Mouse (Mus musculus): ENCODE data around the gene Dnah17.
A peak's percentile ranks its signal among the peaks of the same experiment; 100 is the strongest.

Gene Dnah17

DNA sequence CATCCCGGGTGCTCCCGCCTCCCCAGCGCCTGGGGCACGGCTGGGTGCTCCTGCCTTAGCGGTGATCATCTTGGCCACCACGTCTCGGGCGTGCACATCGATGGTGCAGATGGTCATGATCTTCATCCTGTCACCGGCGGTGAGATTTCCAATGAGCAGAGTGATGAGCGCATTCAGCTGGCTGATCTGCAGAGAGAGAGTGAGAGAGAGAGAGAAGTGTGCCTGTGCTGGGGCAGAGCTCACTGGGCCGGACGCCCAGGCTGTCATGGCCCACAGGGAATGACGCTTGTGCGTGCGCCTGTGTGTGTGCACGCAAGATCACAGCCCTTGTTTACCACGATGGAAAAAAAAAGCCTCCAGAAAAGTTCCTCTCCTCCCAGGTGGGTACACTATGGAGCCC, 41.5 kb downstream of the Dnah17 start:
- DNase-seq (ENCODE audit: low spot score in 2 of 2), result no peak

DNA sequence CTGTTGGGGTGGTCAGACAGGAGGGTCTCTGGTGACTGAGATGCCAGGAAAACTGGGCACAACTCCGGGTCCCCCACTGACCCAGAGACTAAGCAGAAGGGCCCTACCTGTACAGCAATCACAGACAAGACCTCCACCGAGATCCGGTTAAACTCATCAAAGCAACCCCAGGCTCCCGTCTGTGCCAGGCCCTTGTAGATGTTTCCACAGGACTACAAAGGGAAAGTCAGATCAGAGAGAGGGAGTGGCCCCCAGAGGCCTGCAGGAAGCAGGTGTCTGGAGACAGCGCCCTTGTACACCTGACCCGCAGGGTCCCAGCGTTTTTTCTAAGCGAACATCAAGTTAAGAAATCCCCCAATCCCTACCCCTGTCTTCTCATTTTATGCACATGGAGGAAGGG, 44.5 kb downstream of the Dnah17 start:
- DNase-seq (ENCODE audit: low spot score in 2 of 2), result no peak

DNA sequence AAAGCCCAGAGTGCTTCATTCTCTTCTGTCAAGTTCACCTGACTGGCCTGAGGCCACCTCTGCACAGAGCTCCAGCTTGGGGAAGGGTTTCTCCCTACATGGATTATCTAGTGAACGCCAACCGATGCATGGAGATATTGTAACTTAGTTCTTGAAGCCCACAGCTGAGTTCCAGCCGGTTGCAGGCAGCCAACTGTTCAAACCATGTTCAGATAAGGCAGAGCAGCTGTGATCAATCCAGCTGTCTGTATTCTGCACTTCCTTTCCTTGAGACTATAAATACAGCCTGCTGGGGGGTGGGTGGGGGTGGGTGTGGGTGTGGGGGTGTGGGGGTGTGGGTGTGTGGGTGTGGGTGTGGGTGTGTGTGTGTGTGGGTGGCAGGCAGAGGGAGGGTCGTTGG, 45.3 kb downstream of the Dnah17 start:
- no peak for DNase-seq (ENCODE audit: low spot score in 2 of 2)

DNA sequence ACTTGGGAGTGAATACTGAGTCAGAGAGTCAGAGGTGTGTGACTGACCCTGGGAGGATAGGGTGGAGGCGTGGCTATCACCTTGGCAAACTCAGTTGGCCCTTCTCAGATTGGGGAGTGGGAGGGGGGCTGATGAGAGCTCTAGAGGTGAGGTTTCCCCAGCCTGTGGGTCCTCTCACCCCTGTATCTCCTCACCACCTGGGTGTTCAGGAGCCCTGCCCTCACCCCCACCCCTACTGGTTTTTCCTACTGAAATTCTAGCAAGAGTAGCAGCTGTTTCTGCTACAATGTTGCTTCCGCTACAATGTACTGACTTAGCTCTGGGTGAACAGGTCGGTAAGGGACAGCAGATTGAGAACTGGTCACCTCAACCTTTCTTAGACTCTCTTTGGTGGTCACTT, 46.2 kb downstream of the Dnah17 start:
- DNase-seq (ENCODE audit: low spot score in 2 of 2), result no peak

DNA sequence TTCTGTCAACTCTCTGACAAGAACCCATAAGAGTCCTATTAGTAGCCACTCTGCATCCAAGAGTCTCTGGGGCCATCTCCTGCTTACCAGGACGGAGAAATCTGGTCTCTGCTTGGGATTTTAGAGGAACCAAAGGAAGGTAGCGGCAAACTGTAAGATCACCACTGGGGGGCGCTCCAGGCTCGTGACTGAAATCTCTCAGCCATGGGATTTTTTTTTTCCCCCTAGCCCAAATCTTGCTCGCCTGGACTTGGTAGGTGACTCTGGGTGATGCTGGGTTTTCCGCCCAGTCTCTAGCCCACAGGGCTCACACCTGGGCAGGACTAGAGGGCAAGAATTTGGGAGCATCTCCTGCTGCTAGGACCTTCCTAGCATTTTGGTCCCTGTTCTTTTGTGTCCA, 46.6 kb downstream of the Dnah17 start:
- DNase-seq (ENCODE audit: low spot score in 2 of 2), result peak; percentile 29 to 45

DNA sequence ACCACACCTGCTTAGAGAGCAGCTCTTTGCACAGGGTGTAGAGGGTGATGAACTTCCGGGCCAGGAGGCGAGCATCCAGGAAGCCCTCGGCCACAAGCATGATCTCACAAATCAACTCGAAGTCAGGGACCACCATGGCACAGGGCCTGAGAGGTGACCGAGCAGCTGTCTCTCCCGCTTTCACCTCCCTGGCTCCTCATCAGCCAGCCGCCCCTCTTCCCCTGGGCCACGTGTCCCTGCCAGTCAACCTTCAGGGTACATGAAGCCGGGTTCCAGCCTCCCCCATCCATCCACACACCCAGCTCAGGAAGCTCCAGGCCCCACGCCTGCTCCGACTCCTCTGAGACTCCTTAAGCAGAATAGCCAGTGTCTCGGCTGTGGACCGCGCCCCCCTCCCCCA, 48.1 kb downstream of the Dnah17 start:
- DNase-seq (ENCODE audit: low spot score in 2 of 2), result no peak

DNA sequence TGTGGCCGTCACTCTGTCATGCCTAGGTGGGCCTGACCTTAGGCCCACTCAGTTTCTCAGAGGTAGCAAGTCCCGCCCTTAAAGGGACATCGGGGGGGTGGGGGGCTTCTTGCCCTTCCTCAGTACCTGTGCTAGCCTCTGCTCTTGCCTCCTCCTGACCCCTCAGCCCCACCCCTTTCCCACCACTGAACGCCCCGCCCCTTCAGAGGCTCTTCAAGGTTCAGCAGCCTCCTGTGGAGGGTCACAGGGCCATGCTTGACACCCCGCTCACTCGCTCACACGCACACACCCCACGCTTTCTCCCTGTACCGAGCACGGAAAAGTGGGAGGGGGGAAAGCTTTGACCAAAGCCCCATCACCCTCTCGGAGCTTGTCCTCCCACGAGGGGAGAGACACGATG, 50.7 kb downstream of the Dnah17 start:
- DNase-seq (ENCODE audit: low spot score in 2 of 2), result no peak

DNA sequence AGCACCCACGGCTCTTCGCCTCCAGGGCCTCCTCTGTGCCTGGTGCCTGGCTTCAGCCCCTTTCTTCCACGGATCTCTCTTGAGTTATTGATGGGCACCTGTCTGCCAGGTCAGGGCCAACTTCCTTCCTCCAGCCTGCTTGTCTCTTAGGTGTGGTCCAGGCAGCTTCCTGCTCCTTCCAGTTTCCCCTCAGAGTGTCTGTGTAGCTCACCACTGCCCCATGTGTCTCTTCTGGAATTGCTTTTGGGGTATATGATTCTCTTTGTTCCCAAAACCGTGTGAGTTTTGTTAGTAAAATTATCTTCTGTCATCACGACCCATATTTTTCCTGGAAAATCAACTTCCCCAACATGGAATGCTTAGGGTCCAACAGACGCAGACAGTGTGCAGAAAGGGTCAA, 53.5 kb downstream of the Dnah17 start:
- no peak for DNase-seq (ENCODE audit: low spot score in 2 of 2)

DNA sequence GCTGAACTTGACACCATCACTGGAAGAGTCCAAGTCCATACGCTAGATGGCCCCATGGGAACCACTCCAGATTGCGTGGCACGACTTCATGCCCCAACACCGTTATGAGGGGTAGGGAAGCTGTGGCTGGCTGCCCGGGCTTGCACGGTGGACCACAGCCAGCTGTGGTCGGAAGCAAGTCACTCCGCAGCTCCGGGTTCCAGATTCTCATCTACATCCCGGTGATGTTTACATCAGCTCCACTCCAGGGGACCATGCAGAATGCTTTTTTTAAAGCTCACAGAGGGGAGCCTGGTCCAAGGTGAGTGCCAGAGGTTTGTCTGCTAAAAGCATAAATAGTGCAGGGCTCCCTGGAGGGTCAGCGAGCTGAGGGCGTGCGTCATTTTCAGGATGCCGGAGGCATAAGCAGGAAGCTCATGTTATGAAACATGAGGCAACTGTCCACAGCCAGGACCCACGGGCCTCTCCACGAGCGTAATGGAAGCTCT, 55.4 kb downstream of the Dnah17 start:
- DNase-seq (ENCODE audit: low spot score in 2 of 2), result no peak

DNA sequence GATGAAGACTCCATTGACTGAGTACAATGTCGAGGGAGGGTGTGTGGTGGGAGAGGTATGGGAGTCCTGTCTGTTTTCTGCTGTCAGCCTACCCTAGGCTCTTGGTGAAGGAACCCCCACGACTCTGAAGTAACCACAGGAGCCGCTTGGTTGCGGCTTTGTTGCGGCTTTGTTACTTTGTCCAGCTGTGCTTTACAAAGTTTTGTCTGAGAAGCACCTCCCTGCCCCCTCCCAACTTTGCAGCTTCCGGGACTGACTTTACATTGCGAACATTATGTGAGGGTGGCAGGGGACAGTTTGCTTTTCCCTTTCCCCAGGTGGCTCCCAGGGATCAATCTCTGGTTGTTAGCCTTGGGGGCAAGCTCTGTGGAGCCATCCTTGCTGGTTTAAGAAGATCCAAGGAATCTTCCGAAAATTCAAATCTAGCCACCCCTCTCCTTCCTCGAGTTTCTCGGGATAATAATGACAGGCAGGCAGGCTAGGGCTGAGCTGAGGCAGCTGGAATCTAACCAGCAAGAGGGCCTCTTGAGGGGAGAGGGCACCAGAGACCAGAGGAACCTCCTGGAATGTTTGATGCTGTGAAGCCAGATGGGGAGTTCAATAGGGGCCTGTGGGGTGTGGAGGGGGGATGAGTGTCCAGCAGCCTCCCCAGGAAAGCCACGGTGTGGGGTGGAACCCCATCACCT, 59.1 kb downstream of the Dnah17 start:
- no peak for DNase-seq (ENCODE audit: low spot score in 2 of 2)

DNA sequence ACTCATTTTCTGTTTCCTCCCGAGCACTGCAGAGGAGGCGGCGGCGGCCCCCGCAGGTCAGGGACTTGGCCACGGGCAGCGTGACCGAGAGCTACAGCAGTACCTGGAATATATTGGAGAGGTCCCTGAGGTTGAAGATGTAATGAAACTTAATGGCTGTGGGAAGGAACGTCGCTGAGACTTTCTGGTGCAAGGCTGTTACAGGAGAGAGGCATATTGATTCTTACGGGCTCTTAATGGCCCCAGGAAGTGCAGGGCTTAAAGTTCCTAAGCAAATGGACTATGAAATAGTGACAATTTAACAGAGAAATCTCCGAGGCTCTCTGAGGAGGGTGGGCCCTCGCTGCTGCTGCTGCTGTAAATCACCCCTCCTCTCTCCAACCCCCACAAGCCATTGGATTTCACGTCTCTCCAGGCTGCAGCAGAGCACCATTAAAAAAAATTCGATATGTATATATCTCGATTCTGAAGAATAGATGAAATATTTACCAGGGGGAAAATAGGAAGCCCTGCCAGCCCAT, 61.6 kb downstream of the Dnah17 start:
- no peak for DNase-seq (ENCODE audit: low spot score in 2 of 2)

DNA sequence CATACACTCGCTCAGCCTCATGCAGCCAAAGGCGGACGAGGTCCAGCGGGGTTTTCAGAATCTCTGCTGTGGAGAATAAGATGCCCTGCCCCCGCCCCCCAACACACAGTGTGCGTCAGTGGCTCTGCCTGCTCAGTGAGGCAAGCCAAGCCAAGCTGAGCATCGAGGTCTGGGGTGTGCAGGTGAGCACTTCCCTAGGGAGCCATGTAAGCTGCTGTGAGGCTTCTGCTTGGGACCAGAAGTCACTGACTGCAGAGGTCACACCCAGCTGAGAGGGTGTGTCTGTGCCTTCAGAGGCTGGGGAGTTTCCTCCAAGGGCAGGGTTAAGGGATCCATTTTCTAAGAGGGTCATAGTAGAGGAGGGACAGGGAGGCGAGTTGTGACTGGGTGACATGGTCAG, 62.8 kb downstream of the Dnah17 start:
- peak in 1 of 2 experiments; percentile 6 for DNase-seq (ENCODE audit: low spot score in 2 of 2)

DNA sequence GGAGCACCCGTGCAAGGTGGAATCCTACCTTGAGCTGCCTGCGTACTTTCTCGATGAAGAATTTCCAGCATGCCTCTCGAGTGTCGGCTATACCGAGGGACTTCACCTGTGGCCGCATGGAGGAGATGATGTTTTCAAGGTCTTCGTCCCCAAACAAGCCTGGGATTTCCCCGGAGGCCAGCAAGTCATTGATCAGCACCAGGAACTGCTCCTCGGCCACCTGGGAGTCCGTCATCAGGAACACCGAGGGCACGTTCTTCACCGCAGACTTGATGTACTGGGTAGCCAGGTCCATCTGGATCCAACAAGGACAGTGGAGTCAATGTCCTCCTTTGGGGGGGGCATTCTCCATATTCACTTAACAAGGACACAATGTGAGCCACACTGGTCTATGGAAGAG, 70.4 kb downstream of the Dnah17 start:
- DNase-seq (ENCODE audit: low spot score in 2 of 2), result no peak

DNA sequence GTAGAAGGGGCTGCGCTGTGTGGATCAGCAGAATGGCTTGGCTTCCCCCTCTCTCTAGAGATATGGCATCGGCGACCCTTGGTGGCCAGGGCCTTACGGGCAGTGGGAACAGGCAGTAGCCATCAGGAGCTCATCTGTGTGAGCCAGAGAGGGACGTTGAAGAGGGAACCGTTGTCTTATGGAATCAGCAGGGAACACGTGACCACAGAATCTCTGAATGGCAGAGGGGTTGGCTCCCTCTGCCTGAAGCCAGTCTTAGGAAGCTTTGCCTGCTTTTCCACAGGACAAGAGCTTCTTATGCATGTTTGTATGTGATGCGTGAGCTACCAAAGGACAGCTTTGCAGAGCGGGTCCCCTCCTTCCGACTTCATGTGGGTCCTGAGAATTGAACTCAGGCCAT, 71.6 kb downstream of the Dnah17 start:
- no peak for DNase-seq (ENCODE audit: low spot score in 2 of 2)

DNA sequence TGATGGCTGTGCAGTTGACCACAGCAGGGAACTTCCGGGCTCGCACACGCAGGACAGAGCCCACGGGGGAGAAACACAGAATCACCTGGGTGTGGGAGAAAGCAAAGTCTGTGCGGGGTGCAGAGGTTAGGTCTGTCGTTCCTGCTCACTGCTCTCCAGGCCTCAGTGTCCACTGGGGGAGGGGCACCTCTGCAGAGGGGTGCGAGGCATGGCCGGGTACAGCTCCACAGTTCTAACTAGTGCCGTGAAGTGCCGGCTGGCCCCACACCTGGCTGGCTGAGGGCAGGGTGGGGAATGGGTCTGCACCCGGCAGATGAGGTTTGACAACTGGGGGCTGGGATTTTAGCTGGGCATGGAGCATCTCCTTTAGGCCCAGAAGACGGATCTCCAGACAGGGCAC, 72.1 kb downstream of the Dnah17 start:
- DNase-seq (ENCODE audit: low spot score in 2 of 2), result no peak

DNA sequence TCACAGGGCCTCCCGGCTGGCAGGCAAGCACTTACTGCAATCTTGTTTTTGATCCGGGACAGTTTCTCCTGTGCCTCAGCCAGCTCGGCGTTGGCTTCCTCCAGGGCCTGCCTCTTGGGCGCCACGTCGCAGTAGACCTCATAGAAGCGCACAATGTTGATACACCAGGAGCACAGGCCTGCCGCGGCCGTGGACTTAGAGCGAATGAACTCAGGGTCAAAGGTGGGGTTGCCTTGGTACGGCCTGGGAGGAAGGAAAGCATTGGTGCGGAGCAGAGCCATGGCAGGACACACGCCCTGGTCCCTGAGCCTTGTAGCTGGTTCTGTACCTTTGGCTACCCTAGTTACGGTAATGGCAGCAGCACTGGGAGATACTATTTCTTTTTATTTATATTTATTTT, 80.3 kb downstream of the Dnah17 start:
- DNase-seq (ENCODE audit: low spot score in 2 of 2), result no peak

DNA sequence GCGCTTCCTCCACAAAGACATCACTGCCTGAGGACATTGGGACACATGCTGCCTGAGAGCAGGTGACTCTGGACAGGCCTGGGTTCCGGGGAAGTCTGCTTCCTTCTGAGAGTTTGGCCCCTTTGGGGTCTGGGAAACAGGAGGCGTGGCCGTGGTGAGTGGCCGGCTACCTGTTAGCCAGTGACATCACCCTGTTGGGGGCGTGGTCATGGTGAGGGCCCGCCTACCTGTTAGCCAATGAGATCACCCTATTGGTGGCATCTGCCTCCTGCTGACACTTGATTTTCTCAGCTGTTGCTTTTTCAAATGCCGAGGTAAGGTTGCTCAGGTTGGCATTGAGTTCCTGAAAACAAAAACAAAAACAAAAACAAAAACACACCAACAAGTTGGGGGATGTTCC, 80.8 kb downstream of the Dnah17 start:
- no peak for DNase-seq (ENCODE audit: low spot score in 2 of 2)

DNA sequence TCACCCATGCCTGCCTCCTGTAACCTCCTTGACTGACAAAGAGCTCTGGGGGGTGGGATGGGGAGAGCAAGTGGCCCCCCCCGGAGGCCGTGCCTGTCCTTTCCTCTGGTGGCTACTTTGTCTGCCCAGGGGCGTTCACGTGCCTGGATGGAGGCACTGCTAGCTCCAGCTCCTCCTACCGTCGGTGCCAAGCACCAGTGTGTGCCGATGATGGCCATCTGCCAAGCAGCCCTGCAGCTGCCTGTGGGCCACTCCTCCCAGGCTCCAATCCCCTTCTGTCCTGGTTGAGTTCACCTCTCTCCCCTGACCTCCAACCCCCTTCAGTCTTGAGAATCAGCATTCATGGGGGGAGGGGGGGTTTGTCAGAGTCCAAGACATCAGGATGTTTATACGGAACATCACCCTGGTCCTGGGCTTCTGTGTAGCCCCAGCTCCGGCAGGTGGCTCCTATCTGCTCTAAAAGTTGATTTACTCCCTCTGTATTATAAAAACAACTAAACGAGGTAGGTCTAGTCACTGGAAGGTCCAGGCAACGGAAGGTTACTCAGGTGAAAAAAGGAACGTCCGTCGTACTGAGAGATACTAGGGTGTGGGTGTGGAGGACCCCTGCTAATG, 87.0 kb downstream of the Dnah17 start:
- DNase-seq (ENCODE audit: low spot score in 2 of 2), result no peak

DNA sequence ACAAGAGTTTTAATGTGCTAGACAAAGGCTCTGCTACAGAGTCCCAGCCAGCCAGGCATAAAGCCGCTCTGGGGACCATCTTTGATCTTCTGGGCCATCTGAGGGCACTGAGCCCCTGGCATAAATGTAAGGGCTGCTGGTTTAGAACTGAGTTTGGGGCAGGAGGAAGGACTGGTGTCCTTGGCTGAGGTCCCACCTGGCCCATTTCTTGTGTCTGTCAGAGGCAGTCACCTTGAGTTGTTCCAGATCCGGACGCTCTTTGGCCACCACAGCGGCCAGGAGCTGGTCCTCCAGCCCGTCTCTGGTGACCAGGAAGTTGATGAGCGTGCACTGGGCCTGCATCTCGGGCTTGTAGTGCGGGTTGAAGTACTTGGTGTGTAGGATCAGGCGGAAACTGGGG, 87.6 kb downstream of the Dnah17 start:
- no peak for DNase-seq (ENCODE audit: low spot score in 2 of 2)

DNA sequence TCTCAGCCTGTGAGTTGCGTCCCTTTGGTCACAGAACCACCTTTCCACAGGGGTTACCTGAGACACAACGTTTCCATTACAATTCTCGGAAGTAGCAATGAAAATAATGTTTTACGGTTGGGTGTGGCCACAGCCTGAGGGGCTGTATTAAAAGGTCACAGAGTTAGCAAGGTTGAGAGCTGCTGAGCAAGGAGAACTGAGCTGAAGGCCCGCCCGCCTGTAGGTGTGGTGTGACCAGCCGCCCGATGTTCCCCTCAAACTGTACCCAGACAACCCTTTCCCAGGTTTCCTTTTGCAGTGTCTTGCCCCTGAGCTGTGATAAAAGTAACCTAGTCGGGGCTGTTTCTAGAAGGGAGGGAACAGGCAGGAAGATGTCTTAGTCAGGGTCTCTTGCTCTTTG, 95.4 kb downstream of the Dnah17 start:
- DNase-seq (ENCODE audit: low spot score in 2 of 2), result no peak

DNA sequence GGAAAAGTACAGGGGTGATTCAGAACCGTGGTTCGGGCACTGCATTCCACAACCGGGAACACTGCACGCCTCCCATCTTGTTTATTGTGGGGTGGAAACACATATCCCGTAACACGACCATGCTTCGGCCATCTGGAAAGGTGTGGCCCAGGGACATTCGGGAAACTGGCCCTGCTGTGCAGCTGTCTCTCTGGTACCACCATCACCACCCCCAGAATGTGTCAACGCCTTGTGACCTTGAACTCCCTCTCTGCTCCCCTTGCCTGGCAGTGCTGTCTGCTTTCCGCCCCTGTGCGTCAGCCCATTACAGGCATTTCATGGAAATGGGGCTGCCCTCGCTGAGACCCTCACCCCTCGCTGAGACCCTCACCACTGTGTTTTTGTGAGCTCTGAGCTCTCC, 96.0 kb downstream of the Dnah17 start:
- DNase-seq (ENCODE audit: low spot score in 2 of 2), result no peak

DNA sequence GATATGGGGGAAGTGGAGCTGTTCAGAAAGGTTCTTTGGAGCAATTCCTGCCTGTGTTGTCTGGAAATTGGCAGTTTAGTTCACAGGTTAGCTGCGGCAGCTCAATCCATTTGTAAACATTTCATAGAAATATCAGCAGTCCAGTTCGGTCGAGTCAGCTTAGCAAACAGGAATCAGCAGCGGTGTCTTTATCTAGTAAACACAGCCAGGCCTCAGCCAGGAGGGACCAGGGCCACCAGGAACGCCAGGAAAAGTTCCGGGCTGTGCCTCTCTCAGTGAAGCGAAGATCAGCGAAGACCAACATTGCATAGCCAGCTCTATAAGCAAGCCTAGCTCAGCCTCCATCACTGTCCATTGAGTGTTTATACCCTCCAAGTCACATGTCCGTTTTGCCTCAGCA, 99.3 kb downstream of the Dnah17 start:
- no peak for DNase-seq (ENCODE audit: low spot score in 2 of 2)

DNA sequence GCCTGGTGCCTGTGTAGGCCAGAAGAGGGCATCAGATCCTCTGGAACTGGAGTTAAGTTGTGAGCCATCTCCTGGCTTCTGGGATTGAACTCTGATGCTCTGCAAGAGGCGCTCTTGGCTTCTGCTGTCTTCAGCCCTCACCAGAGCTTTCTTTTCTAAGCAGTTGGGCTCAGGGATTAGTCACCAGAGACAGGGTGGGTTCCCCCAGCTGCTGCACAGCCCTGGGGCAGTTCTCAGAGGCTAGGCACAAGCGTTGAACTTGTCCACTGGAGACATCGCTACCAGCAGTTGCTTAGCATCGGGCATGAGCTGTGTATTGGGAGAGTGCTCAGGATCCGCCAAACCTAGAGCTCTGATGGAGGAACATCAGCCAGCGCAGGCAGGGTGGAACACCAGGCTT, 101.3 kb downstream of the Dnah17 start:
- no peak for DNase-seq (ENCODE audit: low spot score in 2 of 2)

DNA sequence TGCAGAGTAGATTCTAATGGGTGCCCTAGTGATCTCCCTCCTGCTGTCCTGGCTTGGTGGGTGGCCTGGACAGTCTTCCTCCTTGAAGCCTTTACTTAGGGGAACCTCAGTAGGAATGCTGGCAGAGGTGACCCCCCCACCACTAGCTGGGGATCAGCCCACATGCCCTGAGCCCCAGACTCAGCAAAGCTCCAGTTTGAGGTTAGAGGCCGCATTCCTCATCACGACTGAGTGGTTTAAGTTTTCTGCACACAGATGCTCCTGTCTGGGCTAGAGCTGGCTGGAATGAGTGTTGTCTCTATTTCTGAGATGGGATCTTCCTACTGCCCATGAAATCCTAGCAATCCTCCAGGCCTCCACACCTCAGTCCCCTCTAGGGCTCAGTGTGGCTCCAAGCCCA, 106.3 kb downstream of the Dnah17 start:
- no peak for DNase-seq (ENCODE audit: low spot score in 2 of 2)

Measured in spleen, postnatal 36 days (tissue).